Mouse (Mus musculus): Measurements from ENCODE around the gene Mad2l1. TPM values are rescaled to one million over a fixed set of nuclear protein-coding genes. Genes with fewer than 3 reads are reported as not detected.

Mad2l1 gene
- polyA plus RNA-seq (2017; shearing (Covaris generic)): 10 to 100 TPM; 34.7 to 35.9 TPM

GRCm38 (mm10) chr6:66535028-66535862, at the start of gene Mad2l1:
Mad2l1 (plus strand) TSS chr6:66535390.

GRCm38 (mm10) chr6:66559996-66560395, 24.8 kb downstream of the Mad2l1 start, which contains the start of gene Vmn1r32:
Vmn1r32 (minus strand) TSS chr6:66560096.

Other genes starting within 250 kb of the Mad2l1 start
- under 1 TPM in 1 of 2 experiments, not detected in 1; 0.23 TPM for gene Vmn1r32, start 24.7 kb downstream of the Mad2l1 start, polyA plus RNA-seq (2017; shearing (Covaris generic))
- gene Vmn1r33, start 82.9 kb downstream of the Mad2l1 start, polyA plus RNA-seq (2017; shearing (Covaris generic)): not detected
- not detected for gene Vmn1r34, start 108.5 kb downstream of the Mad2l1 start, polyA plus RNA-seq (2017; shearing (Covaris generic))
- gene Vmn1r35, start 150.5 kb downstream of the Mad2l1 start, polyA plus RNA-seq (2017; shearing (Covaris generic)): not detected
- gene Vmn1r36, start 183.8 kb downstream of the Mad2l1 start, polyA plus RNA-seq (2017; shearing (Covaris generic)): not detected
- gene Vmn1r37, start 194.0 kb downstream of the Mad2l1 start, polyA plus RNA-seq (2017; shearing (Covaris generic)): not detected
- gene Vmn1r38, start 247.2 kb downstream of the Mad2l1 start, polyA plus RNA-seq (2017; shearing (Covaris generic)): not detected

Measured in activated CD4-positive, CD25-positive, alpha-beta regulatory T cell (primary cell).